Mouse (Mus musculus) liver, adult 2 months (tissue): ENCODE measurements at regions not wholly inside any gene's neighbourhood (a gene's known extent, or its start where the extent isn't known, plus 50 kb on each side); places are given as distances from the start of the nearest gene placed in this dataset.

Experiments used
- DNase-seq: peaks from one replicate; pipeline ENCODE4 v3.0.0-alpha.2; 2011; ENCODE audit warnings: low read depth, low spot score; ENCODE audit errors: extremely low read depth
- H3K27ac ChIP-seq: fragments of 200-500 bp; replicated peaks from 2 replicates; pipeline ENCODE4 v1.5.1; 2012; ENCODE audit warnings: low read depth, mild to moderate bottlenecking, control low read depth, inconsistent platforms, low read length; ENCODE audit not compliant: insufficient read depth
- H3K27me3 ChIP-seq: fragments of 200-500 bp; 2 replicates; pipeline ENCODE4 v1.6.1; 2012; ENCODE audit warnings: mild to moderate bottlenecking, moderate library complexity, low read length, inconsistent platforms; ENCODE audit not compliant: control insufficient read depth, insufficient read depth
- H3K36me3 ChIP-seq: fragments of 200-500 bp; 2 replicates; pipeline ENCODE4 v1.6.1; 2012; ENCODE audit warnings: low read length, inconsistent platforms; ENCODE audit not compliant: control insufficient read depth, insufficient read depth
- H3K4me1 ChIP-seq: fragments of 200-500 bp; 2 replicates; pipeline ENCODE4 v1.6.1; 2011; ENCODE audit warnings: low read length; ENCODE audit not compliant: control insufficient read depth, insufficient read depth
- H3K4me3 ChIP-seq: fragments of 200-500 bp; 2 replicates; pipeline ENCODE4 v1.5.1; 2011; ENCODE audit warnings: low read depth, mild to moderate bottlenecking, control low read depth, low read length, moderate library complexity; ENCODE audit not compliant: insufficient read depth
- H3K79me2 ChIP-seq: fragments of 200-500 bp; 2 replicates; pipeline ENCODE4 v1.6.1; 2012; ENCODE audit warnings: inconsistent platforms, mild to moderate bottlenecking, low read length, moderate library complexity; ENCODE audit not compliant: control insufficient read depth, insufficient read depth
- H3K9ac ChIP-seq: fragments of 200-500 bp; 2 replicates; pipeline ENCODE4 v1.6.1; 2012; ENCODE audit warnings: low read depth, mild to moderate bottlenecking, control low read depth, inconsistent platforms, low read length
- CTCF ChIP-seq: fragments of 200-500 bp; IDR thresholded peaks from 2 replicates; pipeline ENCODE4 v1.5.1; 2011; ENCODE audit warnings: low read depth, low read length, control low read depth
- POLR2A ChIP-seq: fragments of 200-500 bp; IDR thresholded peaks from 2 replicates; pipeline ENCODE4 v1.6.1; 2011; ENCODE audit warnings: low read length, control low read depth; ENCODE audit not compliant: insufficient read depth; ENCODE audit errors: extremely low read depth
- WGBS: fragments of 180-500 bp; shearing (Covaris S2); methylation state at CpG from one replicate; pipeline ENCODE4 v1.1.7; 2018; 5-methylcytosine and 5-hydroxymethylcytosine counted together

GRCm38 (mm10) chr5:106392213-106392612, 65.8 kb downstream of the Barhl2 start:
- WGBS = 79% methylated on average over 11 of the region's 11 CpGs
- H3K79me2 ChIP-seq = no peaks in the 10 kb centered on the region
- no peak overlapping the region for H3K9ac ChIP-seq
- H3K4me3 ChIP-seq = no peak overlapping the region
- H3K4me1 ChIP-seq = no peaks in the 10 kb centered on the region
- H3K36me3 ChIP-seq = no peaks in the 10 kb centered on the region
- H3K27me3 ChIP-seq = no peaks in the 10 kb centered on the region
- H3K27ac ChIP-seq = no peak overlapping the region
- TF ChIP-seq POLR2A = no peak
- TF ChIP-seq CTCF = no peak
- DNase-seq = no peak

- no peaks in the 10 kb centered on the region for H3K4me1 ChIP-seq
- no peak overlapping the region for H3K9ac ChIP-seq
- no peak overlapping the region for H3K27ac ChIP-seq
- no peak for TF ChIP-seq POLR2A
- TF ChIP-seq CTCF = no peak
- 84% methylated on average over 7 of the region's 7 CpGs for WGBS
- H3K79me2 ChIP-seq = no peaks in the 10 kb centered on the region
- H3K4me3 ChIP-seq = no peak overlapping the region
- H3K27me3 ChIP-seq = no peaks in the 10 kb centered on the region
- no peak for DNase-seq
- no peaks in the 10 kb centered on the region for H3K36me3 ChIP-seq
Observed at GRCm38 (mm10) chr5:106386621-106387020, 71.3 kb downstream of the Barhl2 start.

- no peaks in the 10 kb centered on the region for H3K4me1 ChIP-seq
- 44% methylated on average over 8 of the region's 8 CpGs for WGBS
- H3K79me2 ChIP-seq = no peaks in the 10 kb centered on the region
- H3K27me3 ChIP-seq = no peaks in the 10 kb centered on the region
- H3K36me3 ChIP-seq = no peaks in the 10 kb centered on the region
- no peak for TF ChIP-seq POLR2A
- TF ChIP-seq CTCF = no peak
- no peak overlapping the region for H3K27ac ChIP-seq
- DNase-seq = no peak
- no peak overlapping the region for H3K9ac ChIP-seq
- no peak overlapping the region for H3K4me3 ChIP-seq
Observed at GRCm38 (mm10) chr5:106385838-106386237, 72.1 kb downstream of the Barhl2 start.

- Histone ChIP-seq H3K4me1 (no peaks in the 10 kb centered on the region), H3K27me3 (no peaks in the 10 kb centered on the region), H3K9ac (no peak overlapping the region), H3K79me2 (no peaks in the 10 kb centered on the region), H3K27ac (no peak overlapping the region), H3K4me3 (no peak overlapping the region), H3K36me3 (no peaks in the 10 kb centered on the region)
- DNase-seq = no peak
- 64% methylated on average over 6 of the region's 6 CpGs for WGBS
- TF ChIP-seq CTCF = no peak
- TF ChIP-seq POLR2A = no peak
Observed at GRCm38 (mm10) chr5:106385219-106385618, 72.7 kb downstream of the Barhl2 start.

GRCm38 (mm10) chr5:106384138-106384770, 73.7 kb downstream of the Barhl2 start:
- no peak overlapping the region for H3K27ac ChIP-seq
- 64% methylated on average over 6 of the region's 6 CpGs for WGBS
- no peaks in the 10 kb centered on the region for H3K79me2 ChIP-seq
- no peak overlapping the region for H3K9ac ChIP-seq
- no peak overlapping the region for H3K4me3 ChIP-seq
- no peak for TF ChIP-seq POLR2A
- TF ChIP-seq CTCF = no peak
- H3K4me1 ChIP-seq = no peaks in the 10 kb centered on the region
- DNase-seq = no peak
- no peaks in the 10 kb centered on the region for H3K27me3 ChIP-seq
- no peaks in the 10 kb centered on the region for H3K36me3 ChIP-seq

GRCm38 (mm10) chr5:106381919-106382318, 76.0 kb downstream of the Barhl2 start:
- no peak overlapping the region for H3K9ac ChIP-seq
- no peaks in the 10 kb centered on the region for H3K79me2 ChIP-seq
- no peak for DNase-seq
- H3K36me3 ChIP-seq = no peaks in the 10 kb centered on the region
- no peaks in the 10 kb centered on the region for H3K27me3 ChIP-seq
- H3K27ac ChIP-seq = no peak overlapping the region
- no peak for TF ChIP-seq POLR2A
- TF ChIP-seq CTCF = peak; percentile 53
- H3K4me1 ChIP-seq = no peaks in the 10 kb centered on the region
- H3K4me3 ChIP-seq = no peak overlapping the region
- WGBS = 95% methylated on average over 3 of the region's 3 CpGs
